Mouse (Mus musculus) small intestine, adult 2 months (tissue): Measurements from ENCODE around the gene Zfp445.

Source experiments
- CTCF ChIP-seq: fragments of 200-500 bp; IDR thresholded peaks from 2 replicates; pipeline ENCODE4 v1.5.1; 2012; ENCODE audit warnings: low read depth, mild to moderate bottlenecking, control low read depth, inconsistent platforms, low read length, moderate library complexity, mixed read lengths; ENCODE audit not compliant: insufficient replicate concordance, insufficient read length; ENCODE audit errors: extremely low read depth
- POLR2A ChIP-seq: fragments of 200-500 bp; IDR thresholded peaks from 2 replicates; pipeline ENCODE4 v1.6.1; 2012; ENCODE audit warnings: low read depth, mild to moderate bottlenecking, control low read depth, inconsistent platforms, low read length, moderate library complexity

DNA sequence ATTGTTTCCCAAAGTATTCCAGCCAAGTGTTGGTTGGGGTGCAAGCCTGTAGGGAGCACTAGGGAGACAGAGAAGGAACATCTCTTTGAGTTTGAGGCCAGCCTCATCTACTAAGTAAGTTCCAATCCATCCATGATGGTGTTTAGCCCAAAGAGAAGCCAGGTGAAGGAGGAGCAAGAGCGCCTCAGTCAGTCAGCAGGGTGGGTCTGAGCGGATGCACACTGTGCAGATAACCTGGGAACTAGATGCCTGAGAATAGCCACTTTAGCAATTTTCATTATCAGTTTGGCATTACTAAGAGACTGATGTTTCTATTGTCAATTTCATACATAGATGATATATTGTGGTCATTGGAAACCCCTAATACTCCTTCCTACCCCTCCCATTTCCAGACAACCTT is 51.0 kb downstream of the Zfp445 start:
- TF ChIP-seq CTCF (no peak), POLR2A (no peak)
